In the genomic region with DNA sequence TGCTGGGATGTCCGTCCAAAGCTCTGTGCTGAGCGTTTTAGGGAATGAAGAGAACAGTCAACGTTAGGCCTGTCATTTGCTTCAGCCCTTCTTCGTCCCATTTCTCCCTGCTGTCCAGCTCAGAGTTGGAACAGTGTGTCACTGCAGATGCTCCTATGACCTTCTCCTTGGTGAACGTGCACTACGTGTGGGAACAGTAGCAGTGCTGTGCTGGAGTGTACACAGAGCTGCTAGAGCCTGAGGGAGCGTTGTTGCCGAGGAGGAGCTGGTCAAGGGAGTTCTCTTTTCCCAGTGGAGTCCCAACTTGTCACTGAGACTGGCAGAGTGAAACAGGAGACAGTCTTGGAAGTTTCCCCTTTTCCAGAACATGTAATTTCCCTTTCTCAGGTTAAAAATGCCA, we compare ENCODE assay signal across 9 mouse cellular contexts. TPM values are rescaled to one million over a fixed set of nuclear protein-coding genes. Genes with fewer than 3 reads are reported as not detected.
DNase-seq lines count a peak whose midpoint lies in the region; ATAC-seq and TF ChIP-seq lines count a peak whose summit lies in the region.
"Had no signal": no experiment of that assay in that cellular context is flagged by ENCODE, and none has a peak within 500 bp of the region (broad histone marks: within the 10 kb centered on the region; RNA-seq: fewer than 3 reads in every experiment).

No protein-coding gene starts in this region.

- peaks cover 12% of the 10 kb centered on the region for H3K4me1 ChIP-seq in intestine, embryonic 15.5 days (replicated peaks)
- H3K4me1 ChIP-seq in intestine, postnatal 0 days (replicated peaks; ENCODE audit: control insufficient read depth, insufficient read depth, low read length): no peaks in the 10 kb centered on the region; the same call in 1 of the 2 replicates
- peaks cover 18% of the 10 kb centered on the region for H3K4me1 ChIP-seq in hindbrain, embryonic 16.5 days (ENCODE audit: control insufficient read depth, insufficient read depth, low read depth, low read length)

- ATAC-seq in intestine, embryonic 15.5 days: peak; percentile 52
- no peak for ATAC-seq in intestine, postnatal 0 days
- 0 out of 2 replicates have a peak, but pooled peaks have one; percentile 46 for ATAC-seq in hindbrain, embryonic 16.5 days

- no peaks in the 10 kb centered on the region for H3K27me3 ChIP-seq in intestine, embryonic 15.5 days (replicated peaks)
- no peaks in the 10 kb centered on the region for H3K27me3 ChIP-seq in intestine, postnatal 0 days (replicated peaks; ENCODE audit: control insufficient read depth, insufficient read depth, low read length)
- no peaks in the 10 kb centered on the region for H3K27me3 ChIP-seq in hindbrain, embryonic 16.5 days (replicated peaks; ENCODE audit: control insufficient read depth, insufficient read depth, low read length)

- 64% methylated on average over 8 of the region's 8 CpGs for WGBS in intestine, embryonic 15.5 days
- WGBS in intestine, postnatal 0 days: 57% methylated on average over 8 of the region's 8 CpGs
- WGBS in hindbrain, embryonic 16.5 days: 53% methylated on average over 8 of the region's 8 CpGs

- no peaks in the 10 kb centered on the region for H3K9me3 ChIP-seq in intestine, embryonic 15.5 days
- no peaks in the 10 kb centered on the region for H3K9me3 ChIP-seq in intestine, postnatal 0 days (ENCODE audit: control insufficient read depth)
- no peaks in the 10 kb centered on the region for H3K9me3 ChIP-seq in hindbrain, embryonic 16.5 days (ENCODE audit: control insufficient read depth, low read length)

- peak overlapping the region; percentile 0; the same call in 1 of the 2 replicates for H3K27ac ChIP-seq in intestine, embryonic 15.5 days
- H3K27ac ChIP-seq in intestine, postnatal 0 days (ENCODE audit: low read depth, low read length): no peak overlapping the region
- H3K27ac ChIP-seq in hindbrain, embryonic 16.5 days (ENCODE audit: low read depth, low read length): peak overlapping the region; percentile 41; the same call in 1 of the 2 replicates

- DNase-seq in adrenal gland, adult 2 months: peak; percentile 36
- DNase-seq in adrenal gland, postnatal 10 days: no peak
- peak; percentile 20 for DNase-seq in 3T3-L1 (ENCODE audit: low read depth, low spot score)
- DNase-seq in ovary, postnatal 10 days (ENCODE audit: low spot score): no peak
- no peak for DNase-seq in thymus, postnatal 36 days
- DNase-seq: layer of hippocampus, postnatal 36 days had no signal

- no peak for TF ChIP-seq CTCF in intestine, postnatal 0 days (IDR thresholded peaks at IDR 0.05; ENCODE audit: low read depth)

- H3K4me3 ChIP-seq in intestine, embryonic 15.5 days (replicated peaks): no peak overlapping the region
- H3K4me3 ChIP-seq in intestine, postnatal 0 days (ENCODE audit: low read depth, low read length): no peak overlapping the region
- H3K4me3 ChIP-seq in hindbrain, embryonic 16.5 days (ENCODE audit: low read length): no peak overlapping the region

- no peak overlapping the region for H3K4me2 ChIP-seq in intestine, embryonic 15.5 days (replicated peaks)
- H3K4me2 ChIP-seq in intestine, postnatal 0 days (replicated peaks; ENCODE audit: low read depth): no peak overlapping the region
- no peak overlapping the region for H3K4me2 ChIP-seq in hindbrain, embryonic 16.5 days (ENCODE audit: low read length)

- H3K36me3 ChIP-seq in intestine, embryonic 15.5 days: no peaks in the 10 kb centered on the region
- H3K36me3 ChIP-seq in intestine, postnatal 0 days (ENCODE audit: control insufficient read depth, insufficient read depth): no peaks in the 10 kb centered on the region; the same call in 1 of the 2 replicates
- no peaks in the 10 kb centered on the region for H3K36me3 ChIP-seq in hindbrain, embryonic 16.5 days (ENCODE audit: control insufficient read depth, insufficient read depth, low read length)

- H3K9ac ChIP-seq in intestine, embryonic 15.5 days: no peak overlapping the region
- no peak overlapping the region for H3K9ac ChIP-seq in intestine, postnatal 0 days (ENCODE audit: low read depth, low read length)
- H3K9ac ChIP-seq in hindbrain, embryonic 16.5 days (ENCODE audit: low read depth, low read length): no peak overlapping the region

RNA-seq across cellular contexts. Expression of a gene that starts 43.6 kb away (rescaled TPM):
- 10 to 100 TPM; 13.8 to 14.6 TPM for total RNA-seq in adrenal gland, adult 2 months (2021)
- polyA plus RNA-seq in adrenal gland, adult 2 months (2012; rRNA removed): 3.4 and 4.7 TPM in 2 replicates
- total RNA-seq in adrenal gland, postnatal 10 days (2021): 10 to 100 TPM; 19.0 to 24.5 TPM
- polyA plus RNA-seq in intestine, embryonic 15.5 days (2015; fragmentation: Nextera tagmentation; extraction: Ambion mirVana): 7.6 and 8.1 TPM in 2 replicates
- 4.9 and 5.0 TPM in 2 replicates for polyA plus RNA-seq in intestine, postnatal 0 days (2015; fragmentation: Nextera tagmentation; extraction: Ambion mirVana)
- 12.4 and 16.4 TPM in 2 replicates for polyA plus RNA-seq in hindbrain, embryonic 16.5 days (2015; fragmentation: Nextera tagmentation; extraction: Ambion mirVana)

Comparison
In these comparisons a context has a peak if more than half of its experiments do, and no peak if none do; other contexts are left out.
1. DNase-seq: peak in adrenal gland, adult 2 months (single experiment) and 3T3-L1 (single experiment); none in adrenal gland, postnatal 10 days (single experiment), ovary, postnatal 10 days (single experiment) and thymus, postnatal 36 days (0 of 2).